ENCODE assay signal across 35 mouse cellular contexts in genomic region chr9:90035168-90035567, GRCm38 (mm10).
"Had no signal": no experiment of that assay in that cellular context is flagged by ENCODE, and none has a peak within 500 bp of the region (broad histone marks: within the 10 kb centered on the region; RNA-seq: fewer than 3 reads in every experiment).

No protein-coding gene starts in this region.

- H3K36me3 ChIP-seq: heart, embryonic 10.5 days; heart, embryonic 12.5 days; heart, embryonic 13.5 days; heart, embryonic 15.5 days; hindbrain, embryonic 10.5 days; hindbrain, embryonic 12.5 days; hindbrain, embryonic 13.5 days; hindbrain, embryonic 15.5 days; intestine, embryonic 15.5 days; kidney, embryonic 15.5 days had no signal

- H3K27me3 ChIP-seq: heart, embryonic 12.5 days; heart, embryonic 13.5 days; heart, embryonic 15.5 days; hindbrain, embryonic 12.5 days; hindbrain, embryonic 13.5 days; hindbrain, embryonic 15.5 days; intestine, embryonic 15.5 days; kidney, embryonic 15.5 days had no signal

- ATAC-seq: hindbrain, embryonic 16.5 days; hindbrain, postnatal 0 days; inflammation-experienced regulatory T-cells, adult 6 months; intestine, postnatal 0 days had no signal

- H3K27ac ChIP-seq: heart, adult 2 months; heart, embryonic 10.5 days; heart, embryonic 13.5 days; heart, embryonic 15.5 days; hindbrain, embryonic 10.5 days; hindbrain, embryonic 12.5 days; hindbrain, embryonic 13.5 days; hindbrain, embryonic 14.5 days; hindbrain, embryonic 15.5 days; hindbrain, postnatal 0 days; intestine, embryonic 15.5 days; kidney, embryonic 15.5 days; kidney, postnatal 0 days; layer of hippocampus, adult 2 months had no signal

- H3K4me3 ChIP-seq: heart, adult 2 months; heart, embryonic 10.5 days; heart, embryonic 12.5 days; heart, embryonic 13.5 days; heart, embryonic 15.5 days; hindbrain, embryonic 10.5 days; hindbrain, embryonic 12.5 days; hindbrain, embryonic 13.5 days; hindbrain, embryonic 15.5 days; intestine, embryonic 15.5 days; kidney, embryonic 15.5 days; layer of hippocampus, adult 2 months had no signal

- H3K9me3 ChIP-seq: heart, embryonic 10.5 days; heart, embryonic 12.5 days; heart, embryonic 13.5 days; heart, embryonic 15.5 days; hindbrain, embryonic 10.5 days; hindbrain, embryonic 12.5 days; hindbrain, embryonic 13.5 days; hindbrain, embryonic 15.5 days; intestine, embryonic 15.5 days; kidney, embryonic 15.5 days had no signal

- H3K9ac ChIP-seq: heart, embryonic 12.5 days; heart, embryonic 13.5 days; heart, embryonic 15.5 days; hindbrain, embryonic 12.5 days; hindbrain, embryonic 13.5 days; hindbrain, embryonic 14.5 days; hindbrain, embryonic 15.5 days; intestine, embryonic 15.5 days; kidney, embryonic 15.5 days had no signal

- H3K4me2 ChIP-seq: heart, embryonic 11.5 days; heart, embryonic 12.5 days; heart, embryonic 13.5 days; heart, embryonic 15.5 days; hindbrain, embryonic 12.5 days; hindbrain, embryonic 13.5 days; hindbrain, embryonic 14.5 days; hindbrain, embryonic 15.5 days; intestine, embryonic 15.5 days; kidney, embryonic 15.5 days had no signal

- H3K4me1 ChIP-seq: heart, embryonic 10.5 days; heart, embryonic 12.5 days; heart, embryonic 13.5 days; heart, embryonic 15.5 days; hindbrain, embryonic 10.5 days; hindbrain, embryonic 12.5 days; hindbrain, embryonic 13.5 days; hindbrain, embryonic 15.5 days; intestine, embryonic 15.5 days; kidney, embryonic 15.5 days had no signal

- DNase-seq: heart, adult 18-20 months; heart, adult 2 months; heart, postnatal 10 days; heart, postnatal 14 days; heart, postnatal 36 days; heart, postnatal 4 days; kidney, adult 11 months; kidney, adult 18-20 months; kidney, adult 2 months; kidney, adult 8-10 months; kidney, adult 9 months; kidney, postnatal 10 days; kidney, postnatal 14 days; kidney, postnatal 25 days; kidney, postnatal 36 days; kidney, postnatal 4 days; layer of hippocampus, adult 9-11 months had no signal
